8 mouse cellular contexts compared by ENCODE assay signal in the genomic region with DNA sequence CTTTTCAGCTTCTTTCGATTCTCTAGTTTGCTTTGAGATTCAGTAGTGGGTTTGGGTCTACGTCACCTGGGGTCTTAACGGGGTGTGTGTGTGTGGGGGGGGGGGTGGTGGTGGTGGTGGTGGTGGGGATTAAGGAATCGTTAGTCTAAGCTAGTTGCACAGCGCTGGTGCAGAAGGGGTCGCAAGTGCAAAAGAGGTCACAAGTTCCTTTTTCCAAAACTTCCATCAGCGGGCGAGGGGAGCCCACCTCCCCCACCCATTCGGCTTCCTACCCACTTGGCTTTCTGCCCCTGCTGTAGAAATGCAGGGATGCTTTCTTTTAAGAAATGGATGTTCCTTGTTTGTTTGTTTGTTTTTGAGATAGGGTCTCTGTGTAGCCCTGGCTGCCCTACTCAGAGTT. TPM values are rescaled to one million over a fixed set of nuclear protein-coding genes. Genes with fewer than 3 reads are reported as not detected.
DNase-seq lines count a peak whose midpoint lies in the region; ATAC-seq and TF ChIP-seq lines count a peak whose summit lies in the region.

No protein-coding gene starts in this region.

- H3K4me3 ChIP-seq in liver, embryonic 11.5 days (ENCODE audit: low read depth, low read length): peak overlapping the region; percentile 62
- peak overlapping the region; percentile 64 for H3K4me3 ChIP-seq in embryonic facial prominence, embryonic 14.5 days (ENCODE audit: low read depth, low read length)
- peak overlapping the region; percentile 57 for H3K4me3 ChIP-seq in intestine, postnatal 0 days (ENCODE audit: low read depth, low read length)
- H3K4me3 ChIP-seq in neural tube, embryonic 15.5 days (replicated peaks): peak overlapping the region; percentile 59

- peak overlapping the region; percentile 88 for H3K4me2 ChIP-seq in liver, embryonic 11.5 days
- peak overlapping the region; percentile 75 for H3K4me2 ChIP-seq in embryonic facial prominence, embryonic 14.5 days (ENCODE audit: low read depth, low read length)
- H3K4me2 ChIP-seq in intestine, postnatal 0 days (replicated peaks; ENCODE audit: low read depth): peak overlapping the region; percentile 76
- H3K4me2 ChIP-seq in neural tube, embryonic 15.5 days: peak overlapping the region; percentile 80

- peaks cover 9% of the 10 kb centered on the region for H3K4me1 ChIP-seq in liver, embryonic 11.5 days (replicated peaks; ENCODE audit: control insufficient read depth, insufficient read depth, low read length)
- H3K4me1 ChIP-seq in embryonic facial prominence, embryonic 14.5 days (ENCODE audit: control insufficient read depth, insufficient read depth, low read length): peaks cover 6% of the 10 kb centered on the region
- no peaks in the 10 kb centered on the region for H3K4me1 ChIP-seq in intestine, postnatal 0 days (replicated peaks; ENCODE audit: control insufficient read depth, insufficient read depth, low read length)
- H3K4me1 ChIP-seq in neural tube, embryonic 15.5 days: peaks cover 7% of the 10 kb centered on the region; the same call in 1 of the 2 replicates

- H3K9me3 ChIP-seq in liver, embryonic 11.5 days (ENCODE audit: control insufficient read depth, low read length): no peaks in the 10 kb centered on the region
- H3K9me3 ChIP-seq in embryonic facial prominence, embryonic 14.5 days (ENCODE audit: control insufficient read depth, low read length): no peaks in the 10 kb centered on the region
- H3K9me3 ChIP-seq in intestine, postnatal 0 days (ENCODE audit: control insufficient read depth): no peaks in the 10 kb centered on the region
- no peaks in the 10 kb centered on the region for H3K9me3 ChIP-seq in neural tube, embryonic 15.5 days (replicated peaks)

- WGBS in liver, embryonic 11.5 days: under 1% methylated on average over 9 of the region's 9 CpGs
- 0% methylated on average over 9 of the region's 9 CpGs for WGBS in embryonic facial prominence, embryonic 14.5 days
- 3% methylated on average over 9 of the region's 9 CpGs for WGBS in intestine, postnatal 0 days
- 0% methylated on average over 9 of the region's 9 CpGs for WGBS in neural tube, embryonic 15.5 days

- no peak for DNase-seq in liver, embryonic 11.5 days (ENCODE audit: low spot score)
- DNase-seq in liver (no peak), adipocyte (ENCODE audit: low spot score) (no peak)
- DNase-seq in embryonic facial prominence, embryonic 14.5 days (ENCODE audit: low spot score): no peak
- DNase-seq in T-cell, adult 2 months (ENCODE audit: low spot score): no peak
- no peak for DNase-seq in spleen, postnatal 10 days (ENCODE audit: low spot score in 2 of 2)

- H3K36me3 ChIP-seq in liver, embryonic 11.5 days (ENCODE audit: control insufficient read depth, insufficient read depth, low read length): no peaks in the 10 kb centered on the region
- H3K36me3 ChIP-seq in embryonic facial prominence, embryonic 14.5 days (ENCODE audit: control insufficient read depth, insufficient read depth, low read length): no peaks in the 10 kb centered on the region
- H3K36me3 ChIP-seq in intestine, postnatal 0 days (ENCODE audit: control insufficient read depth, insufficient read depth): no peaks in the 10 kb centered on the region
- no peaks in the 10 kb centered on the region for H3K36me3 ChIP-seq in neural tube, embryonic 15.5 days

- TF ChIP-seq CTCF in intestine, postnatal 0 days (IDR thresholded peaks at IDR 0.05; ENCODE audit: low read depth): no peak

- peaks cover 3% of the 10 kb centered on the region; the same call in 1 of the 2 replicates for H3K27me3 ChIP-seq in liver, embryonic 11.5 days (replicated peaks; ENCODE audit: control insufficient read depth, insufficient read depth, low read length)
- no peaks in the 10 kb centered on the region; the same call in 1 of the 2 replicates for H3K27me3 ChIP-seq in embryonic facial prominence, embryonic 14.5 days (replicated peaks; ENCODE audit: control insufficient read depth, insufficient read depth, low read length)
- H3K27me3 ChIP-seq in intestine, postnatal 0 days (replicated peaks; ENCODE audit: control insufficient read depth, insufficient read depth, low read length): no peaks in the 10 kb centered on the region; the same call in 1 of the 2 replicates
- H3K27me3 ChIP-seq in neural tube, embryonic 15.5 days (replicated peaks): peaks cover 3% of the 10 kb centered on the region; the same call in 1 of the 2 replicates

- peak overlapping the region; percentile 57 for H3K9ac ChIP-seq in liver, embryonic 11.5 days (ENCODE audit: low read depth, low read length)
- H3K9ac ChIP-seq in embryonic facial prominence, embryonic 14.5 days (ENCODE audit: low read depth, low read length): peak overlapping the region; percentile 66
- no peak overlapping the region for H3K9ac ChIP-seq in intestine, postnatal 0 days (ENCODE audit: low read depth, low read length)
- H3K9ac ChIP-seq in neural tube, embryonic 15.5 days (replicated peaks): peak overlapping the region; percentile 56

- no peak for ATAC-seq in liver, embryonic 11.5 days (replicated peaks; ENCODE audit: low FRiP score)
- no peak for ATAC-seq in embryonic facial prominence, embryonic 14.5 days (ENCODE audit: low read depth)
- ATAC-seq in intestine, postnatal 0 days: no peak
- 0 out of 2 replicates have a peak, but pooled peaks have one; percentile 1 for ATAC-seq in neural tube, embryonic 15.5 days (ENCODE audit: low FRiP score)

- H3K27ac ChIP-seq in liver, embryonic 11.5 days (ENCODE audit: low read depth, low read length): no peak overlapping the region
- no peak overlapping the region for H3K27ac ChIP-seq in embryonic facial prominence, embryonic 14.5 days (replicated peaks; ENCODE audit: low read depth, low read length)
- no peak overlapping the region for H3K27ac ChIP-seq in intestine, postnatal 0 days (ENCODE audit: low read depth, low read length)
- no peak overlapping the region for H3K27ac ChIP-seq in neural tube, embryonic 15.5 days (replicated peaks)

RNA-seq across cellular contexts. Expression of gene Gpx5, which starts 16.0 kb away (rescaled TPM):
- polyA plus RNA-seq in liver, embryonic 11.5 days (2014; fragmentation: Nextera tagmentation; extraction: Ambion mirVana): not detected in 2 replicates
- polyA plus RNA-seq in embryonic facial prominence, embryonic 14.5 days (2014; fragmentation: Nextera tagmentation; extraction: Ambion mirVana): not detected in 2 replicates
- polyA plus RNA-seq in intestine, postnatal 0 days (2015; fragmentation: Nextera tagmentation; extraction: Ambion mirVana): not detected in 2 replicates
- polyA plus RNA-seq in neural tube, embryonic 15.5 days (2015; fragmentation: Nextera tagmentation; extraction: Ambion mirVana): not detected in 2 replicates

RNA-seq across cellular contexts. Expression of gene Gpx6, which starts 35.4 kb away (rescaled TPM):
- polyA plus RNA-seq in liver, embryonic 11.5 days (2014; fragmentation: Nextera tagmentation; extraction: Ambion mirVana): not detected in 2 replicates
- not detected in 2 replicates for polyA plus RNA-seq in embryonic facial prominence, embryonic 14.5 days (2014; fragmentation: Nextera tagmentation; extraction: Ambion mirVana)
- polyA plus RNA-seq in intestine, postnatal 0 days (2015; fragmentation: Nextera tagmentation; extraction: Ambion mirVana): not detected in 2 replicates
- 0.24 and 0.27 TPM in 2 replicates for polyA plus RNA-seq in neural tube, embryonic 15.5 days (2015; fragmentation: Nextera tagmentation; extraction: Ambion mirVana)
